Mouse (Mus musculus) liver, embryonic 11.5 days (tissue): ENCODE measurements around the gene Mrfap1. TPM values are rescaled to one million over a fixed set of nuclear protein-coding genes. Genes with fewer than 3 reads are reported as not detected.

Experiments used
- ATAC-seq: fragments of 200-750 bp; cut with Nextera tagmentation; replicated peaks from 2 replicates; pipeline ENCODE4 v1.8.0; 2017; ENCODE audit warnings: moderate number of reproducible peaks, mild to moderate bottlenecking, moderate TSS enrichment, moderate library complexity; ENCODE audit not compliant: low FRiP score
- DNase-seq: peaks from one replicate; pipeline ENCODE4 v3.0.0-alpha.2; 2017; ENCODE audit warnings: low spot score
- H3K27ac ChIP-seq: fragments of 300-500 bp; sonication (generic); 2 replicates; pipeline ENCODE4 v1.5.1; 2014; ENCODE audit warnings: mild to moderate bottlenecking, low read depth, low read length, control low read depth
- H3K27me3 ChIP-seq: fragments of 300-500 bp; sonication (generic); replicated peaks from 2 replicates; pipeline ENCODE4 v1.6.1; 2014; ENCODE audit warnings: low read length, mixed read lengths; ENCODE audit not compliant: control insufficient read depth, insufficient read depth
- H3K36me3 ChIP-seq: fragments of 300-500 bp; sonication (generic); 2 replicates; pipeline ENCODE4 v1.6.1; 2014; ENCODE audit warnings: mild to moderate bottlenecking, low read length, moderate library complexity, mixed read lengths; ENCODE audit not compliant: control insufficient read depth, insufficient read depth
- H3K4me1 ChIP-seq: fragments of 300-500 bp; sonication (generic); replicated peaks from 2 replicates; pipeline ENCODE4 v1.6.1; 2014; ENCODE audit warnings: low read length, mixed read lengths; ENCODE audit not compliant: control insufficient read depth, insufficient read depth
- H3K4me2 ChIP-seq: fragments of 300-500 bp; sonication (generic); 2 replicates; pipeline ENCODE4 v1.6.1; 2014; ENCODE audit warnings: mild to moderate bottlenecking, control low read depth, moderate library complexity
- H3K4me3 ChIP-seq: fragments of 300-500 bp; sonication (generic); 2 replicates; pipeline ENCODE4 v1.5.1; 2014; ENCODE audit warnings: low read depth, low read length, control low read depth
- H3K9ac ChIP-seq: fragments of 300-500 bp; sonication (generic); 2 replicates; pipeline ENCODE4 v1.6.1; 2014; ENCODE audit warnings: low read depth, low read length, control low read depth
- H3K9me3 ChIP-seq: fragments of 300-500 bp; sonication (generic); 2 replicates; pipeline ENCODE4 v1.6.1; 2016; ENCODE audit warnings: low read length, inconsistent platforms, mixed read lengths; ENCODE audit not compliant: control insufficient read depth
- WGBS: fragments of 180-500 bp; shearing (Covaris S2); extraction: QIAGEN DNeasy Blood & Tissue Kit; methylation state at CpG from one replicate; pipeline ENCODE4 v1.1.7; 2014; 5-methylcytosine and 5-hydroxymethylcytosine counted together
- polyA plus RNA-seq: library from polyadenylated mRNA; unstranded; fragments of >200 nt; fragmentation: Nextera tagmentation; extraction: Ambion mirVana; gene quantifications from 2 replicates; pipeline ENCODE4 v1.2.1, GENCODE M21; 2014

Gene Mrfap1
- polyA plus RNA-seq, 1 experiment from 2014 or later: 366 TPM

DNA sequence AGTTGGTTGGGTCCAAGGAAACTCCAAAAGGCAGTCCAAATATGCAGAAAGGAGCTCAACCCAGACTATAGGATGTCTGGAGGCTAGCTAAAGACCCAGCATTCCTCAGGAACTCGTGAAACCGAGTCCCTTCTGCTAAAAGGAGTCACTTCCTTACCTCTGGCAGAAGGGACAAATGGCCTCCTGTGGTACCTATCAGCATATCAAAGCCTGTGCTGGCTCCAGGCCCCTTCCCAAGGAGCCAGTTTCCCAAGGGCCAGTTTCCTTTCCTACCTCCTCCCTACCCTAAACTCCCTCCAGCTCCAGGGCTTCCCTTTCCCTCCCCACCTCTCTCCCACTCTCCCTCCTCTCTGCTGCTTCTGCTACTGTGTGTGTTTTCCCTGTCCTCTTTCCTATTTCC, 19.4 kb downstream of the Mrfap1 start:
- Histone ChIP-seq H3K27ac (no peak overlapping the region), H3K9me3 (peaks cover 8% of the 10 kb centered on the region; the same call in 1 of the 2 replicates), H3K36me3 (no peaks in the 10 kb centered on the region), H3K27me3 (no peaks in the 10 kb centered on the region), H3K9ac (no peak overlapping the region), H3K4me1 (peaks cover 4% of the 10 kb centered on the region; the same call in 1 of the 2 replicates), H3K4me2 (no peak overlapping the region), H3K4me3 (no peak overlapping the region)
- no peak for ATAC-seq
- no peak for DNase-seq
- WGBS: 5% methylated on average over 2 of the region's 2 CpGs

DNA sequence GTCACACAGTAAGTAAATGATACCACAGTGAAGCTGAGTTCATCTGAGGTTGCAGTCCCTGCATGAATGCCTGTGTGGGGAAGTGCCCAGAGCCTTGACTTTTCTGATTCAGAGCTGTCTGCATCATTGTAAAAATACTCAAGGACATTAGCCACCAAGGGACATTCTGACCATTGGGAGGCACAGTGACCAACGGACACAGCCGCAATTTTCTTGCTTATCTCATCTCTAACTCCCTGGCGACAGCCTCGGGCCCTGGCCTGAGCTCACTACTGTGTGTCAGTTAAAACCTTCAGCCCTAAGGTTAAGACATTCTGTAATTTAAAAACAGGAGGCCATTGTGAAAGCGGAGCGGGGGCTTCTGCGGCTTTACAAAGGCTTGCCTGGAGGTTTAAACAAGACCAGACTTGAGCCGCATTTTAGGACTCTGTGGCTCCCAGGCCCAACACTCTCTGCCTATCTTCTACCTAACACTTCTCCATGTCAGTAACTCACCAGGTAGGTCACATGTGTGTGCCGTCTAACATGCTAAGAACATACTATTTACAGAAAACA, 20.5 kb downstream of the Mrfap1 start:
- Histone ChIP-seq H3K9me3 (peaks cover 8% of the 10 kb centered on the region; the same call in 1 of the 2 replicates), H3K9ac (no peak overlapping the region), H3K4me1 (peaks cover 4% of the 10 kb centered on the region; the same call in 1 of the 2 replicates), H3K4me3 (no peak overlapping the region), H3K36me3 (no peaks in the 10 kb centered on the region), H3K27ac (no peak overlapping the region), H3K4me2 (no peak overlapping the region), H3K27me3 (no peaks in the 10 kb centered on the region)
- DNase-seq (no peak), ATAC-seq (no peak)
- WGBS: 23% methylated on average over 9 of the region's 9 CpGs

DNA sequence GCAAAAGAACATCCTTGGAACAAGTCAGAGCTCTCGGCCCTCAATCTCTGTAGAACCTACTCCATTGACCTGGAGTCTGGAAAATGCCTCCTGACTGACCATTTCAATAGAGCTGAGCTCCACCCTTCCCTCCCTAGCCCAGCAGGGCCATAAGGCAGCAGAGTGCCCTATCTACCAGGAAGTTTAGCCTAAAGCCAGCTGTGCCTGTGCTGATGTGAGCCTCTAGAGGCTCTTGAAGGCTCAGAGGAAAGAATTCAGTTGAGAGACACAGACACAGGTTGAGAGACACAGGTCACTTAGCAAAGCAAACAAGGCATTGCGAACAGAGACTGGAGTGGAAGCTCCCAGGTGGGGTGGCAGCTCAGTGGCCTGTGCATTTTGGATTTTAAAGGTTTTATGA, 21.3 kb downstream of the Mrfap1 start:
- Histone ChIP-seq H3K27ac (no peak overlapping the region), H3K36me3 (no peaks in the 10 kb centered on the region), H3K9ac (no peak overlapping the region), H3K4me3 (no peak overlapping the region), H3K9me3 (peaks cover 5% of the 10 kb centered on the region; the same call in 1 of the 2 replicates), H3K4me1 (peaks cover 4% of the 10 kb centered on the region; the same call in 1 of the 2 replicates), H3K27me3 (no peaks in the 10 kb centered on the region), H3K4me2 (no peak overlapping the region)
- DNase-seq: no peak
- 85% methylated on average over 2 of the region's 2 CpGs for WGBS
- no peak for ATAC-seq

DNA sequence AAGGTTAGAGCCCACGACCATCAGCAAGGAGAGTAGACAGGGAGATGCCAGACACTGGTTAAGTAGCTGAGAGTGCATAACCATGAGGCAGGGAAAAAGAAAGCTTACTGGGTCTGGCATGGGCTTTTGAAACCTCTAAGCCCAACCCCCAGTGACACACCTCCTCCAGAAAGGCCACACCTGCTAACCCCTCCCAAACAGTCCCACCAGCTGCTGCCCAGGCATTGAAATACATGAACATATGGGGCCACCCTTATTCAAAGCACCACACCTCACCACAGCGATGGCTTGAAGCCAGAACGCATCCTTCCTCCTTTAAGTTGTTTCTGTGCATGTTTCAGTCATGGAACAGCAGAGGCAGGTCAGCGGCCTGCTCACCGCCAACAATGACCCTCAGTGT, 24.0 kb downstream of the Mrfap1 start:
- no peak overlapping the region for H3K27ac ChIP-seq
- no peak for DNase-seq
- H3K4me3 ChIP-seq: no peak overlapping the region
- H3K27me3 ChIP-seq: no peaks in the 10 kb centered on the region
- peaks cover 4% of the 10 kb centered on the region; the same call in 1 of the 2 replicates for H3K4me1 ChIP-seq
- no peak for ATAC-seq
- no peak overlapping the region for H3K9ac ChIP-seq
- H3K36me3 ChIP-seq: no peaks in the 10 kb centered on the region
- no peak overlapping the region for H3K4me2 ChIP-seq
- H3K9me3 ChIP-seq: no peaks in the 10 kb centered on the region
- 82% methylated on average over 5 of the region's 5 CpGs for WGBS

DNA sequence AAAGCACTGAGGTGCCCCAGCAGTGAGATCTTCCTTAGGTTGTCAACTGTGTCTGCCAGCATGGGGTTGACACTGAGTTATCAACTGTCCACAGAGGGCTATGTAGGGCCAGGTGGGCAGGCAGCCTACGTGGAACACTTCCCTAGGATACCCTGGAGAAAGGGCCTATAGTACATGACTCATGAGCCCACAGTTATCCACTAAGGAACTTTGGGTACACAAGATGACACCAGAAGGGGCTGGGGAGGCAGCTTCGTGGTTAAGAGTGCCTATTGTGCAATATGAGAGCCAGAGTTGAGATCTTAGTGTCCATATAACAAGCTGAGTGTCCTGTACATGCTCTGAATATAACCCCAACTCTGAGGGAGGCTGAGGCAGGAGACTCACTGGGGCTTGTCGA, 27.0 kb downstream of the Mrfap1 start:
- ATAC-seq (no peak), DNase-seq (no peak)
- 50% methylated on average over 3 of the region's 3 CpGs for WGBS
- H3K36me3 ChIP-seq: no peaks in the 10 kb centered on the region
- no peaks in the 10 kb centered on the region for H3K4me1 ChIP-seq
- no peak overlapping the region for H3K27ac ChIP-seq
- H3K9me3 ChIP-seq: no peaks in the 10 kb centered on the region
- H3K27me3 ChIP-seq: no peaks in the 10 kb centered on the region
- H3K4me2 ChIP-seq: no peak overlapping the region
- no peak overlapping the region for H3K4me3 ChIP-seq
- no peak overlapping the region for H3K9ac ChIP-seq

DNA sequence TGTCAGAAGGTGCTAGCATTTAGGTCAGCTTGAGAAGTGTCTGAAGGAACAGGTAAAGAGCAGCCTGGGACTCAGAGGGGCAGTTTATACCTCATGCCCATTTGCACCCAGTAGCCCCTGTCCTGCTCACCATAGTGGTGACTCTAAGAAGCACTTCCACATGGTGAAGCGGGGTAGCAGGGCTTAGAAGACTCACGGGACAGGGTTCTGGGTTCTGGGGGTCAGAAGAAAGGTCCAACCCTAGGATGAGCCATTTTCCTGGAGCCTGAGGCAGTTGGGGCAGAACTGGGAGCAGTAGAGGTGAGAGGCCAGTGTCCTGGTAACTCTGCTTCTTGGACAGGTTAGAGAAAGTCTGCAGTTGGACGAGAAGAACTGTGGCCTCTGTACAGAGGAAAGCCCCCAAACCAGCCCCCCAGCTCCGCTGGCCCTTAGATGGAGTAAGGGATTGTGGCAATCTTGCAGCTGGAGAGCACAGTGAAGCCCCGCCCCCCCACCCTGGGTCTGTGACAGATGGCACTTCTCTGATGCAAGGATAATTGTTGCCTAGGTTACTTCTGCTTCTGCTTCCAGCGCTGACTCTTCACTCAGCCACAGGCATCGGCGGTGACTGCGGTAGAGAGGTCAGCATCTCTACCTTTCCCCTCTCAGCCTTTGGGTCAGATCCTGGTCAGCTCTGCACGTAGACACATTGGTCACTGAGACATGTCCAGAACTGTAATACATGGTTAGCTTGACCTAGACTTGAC, 29.4 kb downstream of the Mrfap1 start:
- ATAC-seq: no peak
- H3K27me3 ChIP-seq: no peaks in the 10 kb centered on the region
- WGBS: 28% methylated on average over 10 of the region's 10 CpGs
- H3K27ac ChIP-seq: no peak overlapping the region
- H3K4me2 ChIP-seq: no peak overlapping the region
- no peaks in the 10 kb centered on the region for H3K9me3 ChIP-seq
- no peak overlapping the region for H3K9ac ChIP-seq
- DNase-seq: no peak
- no peak overlapping the region for H3K4me3 ChIP-seq
- no peaks in the 10 kb centered on the region for H3K36me3 ChIP-seq
- H3K4me1 ChIP-seq: no peaks in the 10 kb centered on the region

DNA sequence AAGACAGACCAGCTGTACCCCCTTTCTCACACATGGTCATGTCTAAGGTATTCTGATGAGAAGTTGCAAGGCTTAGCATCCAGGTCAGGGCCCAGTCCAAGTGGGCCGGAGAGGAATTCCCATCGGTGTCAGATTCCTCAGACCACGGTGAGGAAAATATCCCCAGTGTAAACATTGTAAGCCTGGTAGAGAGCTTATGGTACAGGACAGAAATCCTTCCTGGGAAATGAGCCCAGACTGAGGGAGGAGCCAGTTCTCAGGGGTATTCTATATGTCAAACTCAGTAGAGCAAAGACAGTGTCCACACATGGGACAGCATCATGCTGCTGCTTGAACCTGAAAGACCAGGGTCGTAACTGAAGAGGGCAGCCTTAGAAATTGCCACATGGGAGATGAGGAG, 36.7 kb downstream of the Mrfap1 start:
- Histone ChIP-seq H3K4me3 (no peak overlapping the region), H3K36me3 (no peaks in the 10 kb centered on the region), H3K4me1 (no peaks in the 10 kb centered on the region), H3K27ac (no peak overlapping the region), H3K4me2 (no peak overlapping the region), H3K27me3 (no peaks in the 10 kb centered on the region), H3K9ac (no peak overlapping the region), H3K9me3 (no peaks in the 10 kb centered on the region)
- DNase-seq: no peak
- no peak for ATAC-seq
- WGBS: 71% methylated on average over 4 of the region's 4 CpGs

DNA sequence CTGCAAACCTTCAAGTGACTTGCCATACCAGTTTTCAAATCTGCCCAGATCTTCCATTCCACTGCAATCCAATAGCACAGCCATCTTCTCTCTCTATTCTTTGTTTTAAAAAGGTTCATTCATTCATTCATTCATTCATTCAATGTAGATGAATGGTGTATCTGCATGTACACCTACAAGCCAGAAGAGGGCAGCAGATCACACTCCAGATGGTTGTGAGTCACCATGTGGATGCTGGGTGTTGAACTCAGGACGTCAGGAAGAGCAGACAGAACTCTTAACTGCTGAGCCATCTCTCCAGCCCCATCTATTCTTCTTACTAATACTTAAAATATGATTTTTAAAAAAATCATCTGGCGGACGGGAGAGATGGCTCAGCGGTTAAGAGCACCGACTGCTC, 39.5 kb downstream of the Mrfap1 start:
- Histone ChIP-seq H3K27me3 (no peaks in the 10 kb centered on the region), H3K4me1 (no peaks in the 10 kb centered on the region), H3K9ac (no peak overlapping the region), H3K4me3 (no peak overlapping the region), H3K36me3 (no peaks in the 10 kb centered on the region), H3K9me3 (no peaks in the 10 kb centered on the region), H3K4me2 (no peak overlapping the region), H3K27ac (no peak overlapping the region)
- 67% methylated on average over 5 of the region's 5 CpGs for WGBS
- no peak for DNase-seq
- no peak for ATAC-seq
